Mouse (Mus musculus): ENCODE results near the gene Amigo1.

DNA sequence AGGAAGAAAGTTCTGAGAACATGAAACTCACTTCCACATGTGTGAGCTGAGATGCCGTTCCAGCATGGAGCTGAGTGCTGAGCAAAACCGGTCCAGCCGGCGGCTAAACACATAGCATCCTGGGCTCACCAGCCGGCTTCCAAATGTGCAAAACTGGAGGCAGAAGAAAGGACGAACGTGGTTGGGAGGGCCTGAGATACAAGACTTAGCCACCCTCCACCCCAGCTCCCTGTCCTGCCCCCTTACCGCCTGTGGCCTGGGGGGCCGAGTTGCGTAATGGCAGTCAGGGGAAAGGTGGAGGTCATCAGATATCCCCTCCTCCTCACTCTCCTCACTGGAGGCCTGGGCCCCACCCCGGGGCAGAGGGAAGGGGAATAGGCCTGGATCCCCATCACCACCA lies 18.3 kb downstream of the Amigo1 start:
- TF ChIP-seq CTCF (conservative IDR thresholded peaks at IDR 0.05; ENCODE audit: low read length) (no peak), POU5F1 (IDR thresholded peaks at IDR 0.05; ENCODE audit: borderline replicate concordance, low read length) (no peak)
